Mouse (Mus musculus) thymus, postnatal 0 days (tissue): ENCODE results near the gene Gng2. TPM values are rescaled to one million over a fixed set of nuclear protein-coding genes. Genes with fewer than 3 reads are reported as not detected.
"Not testable (repeated sequence)": the region's sequence is repeated elsewhere in the genome, so short reads cannot be mapped to it uniquely, and the experiment has no call there.

Experiments
- DNase-seq: peaks from one replicate; pipeline ENCODE4 v3.0.0-alpha.2; 2015; ENCODE audit warnings: low spot score
- polyA plus RNA-seq: library from polyadenylated mRNA; unstranded; fragments of >200 nt; fragmentation: Nextera tagmentation; extraction: Ambion mirVana; gene quantifications from 2 replicates; pipeline ENCODE4 v1.2.1, GENCODE M21; 2015

The Gng2 gene
- polyA plus RNA-seq, 1 experiment from 2014 or later, result 28.0 TPM

GRCm38 (mm10) chr14:19865121-19865520, 112.3 kb downstream of the Gng2 start:
- not testable (repeated sequence) for DNase-seq

GRCm38 (mm10) chr14:19861311-19862080, 115.9 kb downstream of the Gng2 start:
- DNase-seq, result no peak

GRCm38 (mm10) chr14:19860281-19860680, 117.1 kb downstream of the Gng2 start:
- no peak for DNase-seq

- no peak for DNase-seq
Measured at GRCm38 (mm10) chr14:19858808-19859776, 118.3 kb downstream of the Gng2 start.

- no peak for DNase-seq
Measured at GRCm38 (mm10) chr14:19858279-19858678, 119.1 kb downstream of the Gng2 start.

- no peak for DNase-seq
Measured at GRCm38 (mm10) chr14:19853471-19853870, 124.0 kb downstream of the Gng2 start.

GRCm38 (mm10) chr14:19839600-19840332, 137.7 kb downstream of the Gng2 start:
- peak; percentile 77 for DNase-seq

- no peak for DNase-seq
Measured at GRCm38 (mm10) chr14:19836289-19836688, 141.1 kb downstream of the Gng2 start.

- DNase-seq, result no peak
Measured at GRCm38 (mm10) chr14:19825481-19825880, 151.9 kb downstream of the Gng2 start.

GRCm38 (mm10) chr14:19823321-19824142, 153.9 kb downstream of the Gng2 start, which contains the start of gene Rtraf:
TSS of gene Rtraf (minus strand) at chr14:19823824.
- peak; percentile 96 for DNase-seq

Other genes with a start within 250 kb of the Gng2 start
- gene Nid2, start 226.4 kb downstream of the Gng2 start, polyA plus RNA-seq, result 8.4 and 10.6 TPM in 2 replicates
- gene Rtraf, start 153.8 kb downstream of the Gng2 start, polyA plus RNA-seq, result 206 and 214 TPM in 2 replicates
- 14.4 and 16.0 TPM in 2 replicates for gene Saysd1, start 160.9 kb upstream of the Gng2 start, polyA plus RNA-seq
- 7.1 and 8.2 TPM in 2 replicates for gene Kcnk5, start 204.2 kb upstream of the Gng2 start, polyA plus RNA-seq